Mouse (Mus musculus) intestine, embryonic 16.5 days (tissue): ENCODE measurements at regions not wholly inside any gene's neighbourhood (a gene's known extent, or its start where the extent isn't known, plus 50 kb on each side); places are given as distances from the start of the nearest gene placed in this dataset.

ENCODE experiments used
- ATAC-seq: fragments of 200-750 bp; cut with Nextera tagmentation; 2 replicates; pipeline ENCODE4 v1.8.0; 2017; ENCODE audit warnings: moderate TSS enrichment, moderate library complexity
- H3K27ac ChIP-seq: fragments of 300-500 bp; sonication (generic); 2 replicates; pipeline ENCODE4 v1.5.1; 2014; ENCODE audit warnings: mild to moderate bottlenecking, low read length
- H3K27me3 ChIP-seq: fragments of 300-500 bp; sonication (generic); replicated peaks from 2 replicates; pipeline ENCODE4 v1.6.1; 2014; ENCODE audit warnings: low read length, control low read depth, mixed read lengths; ENCODE audit not compliant: control insufficient read depth, insufficient read depth
- H3K36me3 ChIP-seq: fragments of 300-500 bp; sonication (generic); 2 replicates; pipeline ENCODE4 v1.6.1; 2014; ENCODE audit warnings: low read length, control low read depth; ENCODE audit not compliant: control insufficient read depth, insufficient read depth
- H3K4me1 ChIP-seq: fragments of 300-500 bp; sonication (generic); 2 replicates; pipeline ENCODE4 v1.6.1; 2014; ENCODE audit warnings: low read length, control low read depth, mixed read lengths; ENCODE audit not compliant: control insufficient read depth, insufficient read depth
- H3K4me2 ChIP-seq: fragments of 300-500 bp; sonication (generic); 2 replicates; pipeline ENCODE4 v1.6.1; 2014; ENCODE audit warnings: low read depth, low read length, control low read depth
- H3K4me3 ChIP-seq: fragments of 300-500 bp; sonication (generic); 2 replicates; pipeline ENCODE4 v1.5.1; 2014; ENCODE audit warnings: mild to moderate bottlenecking, low read length
- H3K9ac ChIP-seq: fragments of 300-500 bp; sonication (generic); 2 replicates; pipeline ENCODE4 v1.6.1; 2014; ENCODE audit warnings: low read depth, low read length
- H3K9me3 ChIP-seq: fragments of 300-500 bp; sonication (generic); 2 replicates; pipeline ENCODE4 v1.6.1; 2016; ENCODE audit warnings: low read length, control low read depth; ENCODE audit not compliant: control insufficient read depth
- WGBS: fragments of 180-500 bp; shearing (Covaris S2); extraction: QIAGEN DNeasy Blood & Tissue Kit; methylation state at CpG from one replicate; pipeline ENCODE4 v1.1.7; 2014; 5-methylcytosine and 5-hydroxymethylcytosine counted together

DNA sequence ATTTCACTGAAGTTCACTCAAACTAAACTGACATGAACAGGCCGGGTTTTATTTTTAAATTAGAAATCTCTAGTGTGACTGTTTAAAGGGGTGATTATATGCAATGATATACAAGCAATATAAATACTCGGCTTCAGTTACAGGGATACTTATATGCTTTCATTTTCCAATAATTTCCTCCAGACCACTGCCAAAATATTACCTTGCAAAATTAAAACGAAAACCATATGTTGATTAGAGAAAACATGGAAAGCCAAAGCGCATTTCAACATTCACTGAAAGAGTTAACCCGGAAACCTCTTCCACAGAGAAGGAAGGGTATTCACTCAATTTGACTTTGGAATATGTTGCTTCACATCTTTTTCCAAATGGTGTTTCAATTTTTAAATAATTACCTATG is 242.4 kb downstream of the Fign start:
- Histone ChIP-seq H3K27me3 (no peaks in the 10 kb centered on the region), H3K27ac (no peak overlapping the region), H3K4me3 (no peak overlapping the region), H3K9me3 (no peaks in the 10 kb centered on the region), H3K9ac (no peak overlapping the region), H3K36me3 (no peaks in the 10 kb centered on the region), H3K4me1 (no peaks in the 10 kb centered on the region), H3K4me2 (no peak overlapping the region)
- 78% methylated on average over 5 of the region's 5 CpGs for WGBS
- no peak for ATAC-seq

DNA sequence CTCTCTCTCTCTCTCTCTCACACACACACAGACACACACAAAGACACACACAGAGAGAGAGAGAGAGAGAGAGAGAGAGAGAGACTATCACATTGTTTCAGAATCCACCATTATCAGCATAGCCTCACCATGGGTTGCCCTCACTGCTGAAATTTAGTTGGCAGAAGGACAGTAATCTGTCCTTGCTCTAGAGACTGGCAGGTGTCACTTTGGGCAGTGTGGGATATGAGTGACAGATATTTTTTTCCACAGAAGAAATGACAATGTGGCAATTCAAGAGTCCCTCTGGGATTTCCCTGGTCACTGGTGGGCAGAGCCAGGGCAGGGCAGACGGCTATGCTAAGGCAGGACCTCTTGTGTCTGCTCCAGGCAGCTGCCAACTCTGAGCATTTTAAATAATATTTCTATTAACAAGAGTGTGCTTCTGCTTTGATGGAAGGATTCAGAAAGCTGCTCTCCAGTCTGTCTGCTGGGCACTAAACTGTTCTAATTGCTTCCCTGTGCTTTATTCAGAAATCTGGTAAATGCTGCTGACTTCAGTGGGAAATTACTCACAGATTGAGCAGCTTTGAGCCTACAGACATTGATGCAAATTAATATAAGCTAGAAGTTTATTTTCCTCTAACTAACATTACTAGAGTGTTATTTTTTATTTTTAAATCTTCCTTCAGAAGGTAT is 243.5 kb downstream of the Fign start:
- Histone ChIP-seq H3K36me3 (no peaks in the 10 kb centered on the region), H3K9me3 (no peaks in the 10 kb centered on the region), H3K9ac (no peak overlapping the region), H3K27ac (no peak overlapping the region), H3K27me3 (no peaks in the 10 kb centered on the region), H3K4me1 (no peaks in the 10 kb centered on the region), H3K4me2 (no peak overlapping the region), H3K4me3 (no peak overlapping the region)
- ATAC-seq: no peak
- 57% methylated on average over 1 of the region's 1 CpGs for WGBS

DNA sequence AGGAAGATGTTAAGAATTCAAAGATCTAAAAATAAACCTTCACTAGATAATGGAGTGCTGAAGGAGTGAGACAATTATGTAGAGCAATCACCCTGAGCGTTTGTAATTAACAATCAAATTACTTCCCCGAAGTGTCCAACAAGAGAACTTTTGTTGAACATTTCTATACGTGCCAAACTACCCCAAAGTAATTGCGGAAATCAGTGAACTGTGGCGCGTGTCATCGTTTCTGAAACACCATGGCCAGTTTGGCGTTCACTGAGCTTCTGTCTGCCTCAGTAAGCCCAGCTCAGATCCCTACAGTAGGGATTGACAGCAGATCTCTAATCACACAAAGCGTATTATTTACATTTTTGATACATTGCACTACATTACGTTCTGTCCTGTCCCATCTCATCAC is 244.6 kb downstream of the Fign start:
- H3K4me2 ChIP-seq: no peak overlapping the region
- H3K4me3 ChIP-seq: no peak overlapping the region
- no peaks in the 10 kb centered on the region for H3K36me3 ChIP-seq
- WGBS: 80% methylated on average over 10 of the region's 10 CpGs
- H3K27ac ChIP-seq: no peak overlapping the region
- H3K27me3 ChIP-seq: no peaks in the 10 kb centered on the region
- no peak for ATAC-seq
- no peaks in the 10 kb centered on the region for H3K9me3 ChIP-seq
- H3K9ac ChIP-seq: no peak overlapping the region
- H3K4me1 ChIP-seq: no peaks in the 10 kb centered on the region

DNA sequence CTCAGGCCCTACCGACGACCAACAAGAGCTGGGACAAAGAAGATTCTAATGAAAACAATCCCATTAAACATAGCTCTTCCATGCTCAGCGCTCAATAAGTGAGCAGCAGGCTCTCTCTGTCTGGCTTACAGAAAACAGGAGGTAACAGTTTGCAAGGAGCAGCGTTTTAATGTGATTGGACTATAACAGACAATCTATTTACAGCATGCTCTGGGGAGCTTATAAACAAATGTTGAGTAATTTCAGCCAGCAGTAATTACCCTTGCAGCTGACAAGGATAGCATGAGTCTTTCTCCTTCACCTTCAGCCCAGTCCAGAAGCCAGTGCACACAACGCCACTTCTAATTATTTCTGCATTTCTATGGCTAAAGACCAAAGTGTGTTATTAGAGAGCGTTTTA is 245.6 kb downstream of the Fign start:
- Histone ChIP-seq H3K9me3 (no peaks in the 10 kb centered on the region), H3K36me3 (no peaks in the 10 kb centered on the region), H3K27ac (no peak overlapping the region), H3K4me1 (no peaks in the 10 kb centered on the region), H3K27me3 (no peaks in the 10 kb centered on the region), H3K9ac (no peak overlapping the region), H3K4me3 (no peak overlapping the region), H3K4me2 (no peak overlapping the region)
- peak; percentile 66; the same call in 1 of the 2 replicates for ATAC-seq
- 46% methylated on average over 6 of the region's 6 CpGs for WGBS

DNA sequence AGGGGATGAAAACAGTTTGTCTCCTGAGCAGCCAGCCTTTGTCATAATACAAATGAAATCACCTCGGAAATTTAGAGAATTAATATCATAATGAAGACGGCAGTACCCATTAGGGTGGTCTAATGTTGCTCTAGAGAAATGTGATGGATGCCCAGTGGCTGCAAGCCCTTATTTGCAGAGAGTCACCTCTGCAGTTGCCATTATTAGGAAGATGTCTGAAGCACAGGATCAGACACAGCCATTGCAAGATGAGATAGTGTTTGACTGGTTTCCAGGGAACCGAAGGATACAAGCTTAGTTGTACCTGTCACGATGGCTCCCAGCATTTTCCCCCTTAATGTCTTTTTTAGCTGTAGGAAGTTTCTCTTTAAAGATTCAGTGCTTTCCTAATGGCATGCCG is 247.8 kb downstream of the Fign start:
- H3K27me3 ChIP-seq: no peaks in the 10 kb centered on the region
- no peak overlapping the region for H3K9ac ChIP-seq
- no peaks in the 10 kb centered on the region for H3K9me3 ChIP-seq
- no peak overlapping the region for H3K4me3 ChIP-seq
- no peak overlapping the region for H3K27ac ChIP-seq
- no peaks in the 10 kb centered on the region for H3K4me1 ChIP-seq
- no peaks in the 10 kb centered on the region for H3K36me3 ChIP-seq
- ATAC-seq: no peak
- H3K4me2 ChIP-seq: no peak overlapping the region
- 75% methylated on average over 5 of the region's 5 CpGs for WGBS

DNA sequence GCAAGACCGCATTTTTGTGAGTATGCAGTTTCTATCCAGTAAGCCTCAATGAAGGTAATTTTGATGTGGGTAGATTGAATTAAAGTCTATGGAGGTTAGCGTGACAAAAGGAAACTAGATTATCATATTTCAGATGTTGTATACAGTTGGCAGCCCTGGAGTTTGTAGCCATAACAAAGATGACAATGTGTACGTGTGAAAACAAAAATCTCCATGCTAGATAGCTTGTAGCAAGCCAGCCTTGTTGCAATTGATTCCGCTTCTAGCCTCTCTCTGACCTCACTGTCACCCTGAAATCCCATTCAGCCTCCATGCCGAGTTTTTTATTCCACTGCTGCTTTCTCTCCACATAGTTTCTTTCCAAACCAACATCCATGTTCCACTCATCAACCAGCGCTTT is 248.4 kb downstream of the Fign start:
- no peak overlapping the region for H3K4me2 ChIP-seq
- no peak for ATAC-seq
- no peak overlapping the region for H3K9ac ChIP-seq
- H3K36me3 ChIP-seq: no peaks in the 10 kb centered on the region
- no peak overlapping the region for H3K27ac ChIP-seq
- H3K4me3 ChIP-seq: no peak overlapping the region
- 79% methylated on average over 6 of the region's 6 CpGs for WGBS
- no peaks in the 10 kb centered on the region for H3K27me3 ChIP-seq
- no peaks in the 10 kb centered on the region for H3K9me3 ChIP-seq
- H3K4me1 ChIP-seq: no peaks in the 10 kb centered on the region

DNA sequence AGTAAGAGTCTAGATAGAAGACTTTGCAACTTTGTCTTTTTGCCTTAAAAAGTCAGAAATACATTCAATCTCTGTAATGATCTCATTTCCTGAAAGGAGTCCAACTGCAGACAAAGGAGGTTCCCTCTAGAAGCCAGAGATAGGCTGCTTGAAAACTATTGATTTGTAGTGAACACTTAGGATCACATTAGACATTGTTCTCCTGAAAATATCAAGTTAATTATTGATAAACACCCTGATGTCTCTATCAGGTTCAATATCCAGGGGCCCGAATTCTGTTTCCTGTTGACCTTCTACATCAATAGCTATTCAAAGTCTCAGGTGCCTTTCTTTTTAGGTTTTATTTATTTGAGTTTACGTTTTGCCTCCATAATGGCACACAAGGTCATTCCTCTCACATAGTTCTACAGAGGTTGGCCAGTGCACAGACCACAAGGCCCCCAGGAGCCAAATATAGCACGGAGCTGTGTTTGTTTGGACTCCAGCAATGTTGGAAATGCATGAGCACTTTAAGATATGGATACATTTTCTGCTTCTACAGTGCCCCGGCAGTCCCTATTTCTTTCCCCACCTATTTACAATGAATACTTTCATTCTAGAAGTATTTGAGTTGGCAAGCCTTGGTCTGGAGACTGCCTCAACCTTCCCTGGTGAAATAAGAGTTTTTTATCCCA is 265.7 kb downstream of the Fign start:
- no peaks in the 10 kb centered on the region for H3K9me3 ChIP-seq
- H3K4me3 ChIP-seq: no peak overlapping the region
- WGBS: 63% methylated on average over 4 of the region's 4 CpGs
- H3K27ac ChIP-seq: no peak overlapping the region
- H3K27me3 ChIP-seq: no peaks in the 10 kb centered on the region
- H3K4me1 ChIP-seq: no peaks in the 10 kb centered on the region
- no peak for ATAC-seq
- no peak overlapping the region for H3K4me2 ChIP-seq
- no peaks in the 10 kb centered on the region for H3K36me3 ChIP-seq
- no peak overlapping the region for H3K9ac ChIP-seq

DNA sequence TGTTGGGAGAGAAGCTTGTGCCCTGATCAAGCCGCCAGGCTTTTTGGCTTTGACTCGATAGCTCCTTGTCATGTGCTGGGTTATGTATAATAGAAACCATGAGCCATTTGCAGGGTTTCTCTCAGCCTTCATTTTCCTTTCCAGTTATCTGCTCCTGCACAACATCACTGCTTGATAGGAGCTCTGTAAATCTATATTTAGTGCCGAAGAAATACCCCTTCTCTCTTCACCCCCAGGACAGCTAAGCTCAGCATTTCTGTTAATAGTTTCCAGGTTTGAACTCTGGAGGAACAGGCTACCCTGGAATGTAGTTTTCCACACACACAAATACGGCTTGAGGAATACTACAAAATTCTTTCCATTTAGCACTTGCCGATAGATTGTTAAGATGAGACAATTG is 267.4 kb downstream of the Fign start:
- 58% methylated on average over 5 of the region's 5 CpGs for WGBS
- Histone ChIP-seq H3K36me3 (no peaks in the 10 kb centered on the region), H3K27ac (no peak overlapping the region), H3K9me3 (no peaks in the 10 kb centered on the region), H3K4me2 (no peak overlapping the region), H3K4me3 (no peak overlapping the region), H3K9ac (no peak overlapping the region), H3K4me1 (no peaks in the 10 kb centered on the region), H3K27me3 (no peaks in the 10 kb centered on the region)
- ATAC-seq: no peak

DNA sequence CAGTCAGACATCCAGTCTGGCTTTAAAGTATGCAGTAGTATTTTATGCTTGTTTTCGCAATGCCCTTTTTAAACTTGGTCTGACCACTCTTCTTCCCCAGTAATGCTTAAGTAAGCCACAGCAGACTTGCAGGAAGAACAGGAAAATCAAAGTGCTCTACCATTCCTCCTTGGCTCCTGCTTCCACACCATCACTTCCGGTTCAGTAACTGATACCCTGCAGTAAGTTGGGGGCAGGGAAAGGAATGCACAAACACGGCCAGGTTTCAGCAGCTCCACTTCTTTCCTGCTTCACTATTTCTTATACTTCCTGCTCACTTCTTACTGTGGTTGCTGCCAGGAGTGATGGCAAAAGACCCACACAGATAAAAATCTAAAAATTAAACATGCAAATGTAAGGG is 269.2 kb downstream of the Fign start:
- H3K9ac ChIP-seq: no peak overlapping the region
- no peaks in the 10 kb centered on the region for H3K27me3 ChIP-seq
- H3K4me2 ChIP-seq: no peak overlapping the region
- no peaks in the 10 kb centered on the region for H3K4me1 ChIP-seq
- no peak overlapping the region for H3K4me3 ChIP-seq
- H3K27ac ChIP-seq: no peak overlapping the region
- WGBS: 37% methylated on average over 3 of the region's 3 CpGs
- no peak for ATAC-seq
- H3K36me3 ChIP-seq: no peaks in the 10 kb centered on the region
- H3K9me3 ChIP-seq: no peaks in the 10 kb centered on the region

DNA sequence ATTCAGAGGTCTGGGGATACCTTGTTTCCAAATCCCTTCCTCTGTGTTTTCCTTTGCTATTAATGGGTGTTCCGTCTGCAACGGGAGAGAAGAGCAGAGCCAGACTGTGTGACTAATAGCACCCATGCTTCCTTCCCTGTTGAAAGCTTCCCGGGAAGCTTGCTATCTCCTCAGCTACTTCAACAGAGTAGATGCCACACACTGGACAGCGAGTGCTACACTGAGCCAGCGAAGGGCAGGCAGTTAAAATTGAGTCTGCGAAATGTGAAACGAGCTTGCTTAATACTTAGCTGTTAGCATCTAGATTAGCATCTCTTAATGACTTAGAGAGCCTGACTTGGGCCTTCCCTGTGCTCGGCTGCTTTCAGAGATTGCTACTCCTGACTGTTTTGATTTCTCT is 278.4 kb downstream of the Fign start:
- Histone ChIP-seq H3K4me2 (no peak overlapping the region), H3K36me3 (no peaks in the 10 kb centered on the region), H3K27me3 (no peaks in the 10 kb centered on the region), H3K9me3 (no peaks in the 10 kb centered on the region), H3K4me3 (no peak overlapping the region), H3K27ac (no peak overlapping the region), H3K4me1 (no peaks in the 10 kb centered on the region), H3K9ac (no peak overlapping the region)
- WGBS: 27% methylated on average over 8 of the region's 8 CpGs
- ATAC-seq: no peak
